In genomic region chr11:109873852-109874610, GRCm38 (mm10) we compare ENCODE assay signal across 11 mouse cellular contexts. TPM values are rescaled to one million over a fixed set of nuclear protein-coding genes. Genes with fewer than 3 reads are reported as not detected.
DNase-seq lines count a peak whose midpoint lies in the region; ATAC-seq and TF ChIP-seq lines count a peak whose summit lies in the region.
"Had no signal": no experiment of that assay in that cellular context is flagged by ENCODE, and none has a peak within 500 bp of the region (broad histone marks: within the 10 kb centered on the region; RNA-seq: fewer than 3 reads in every experiment).

No protein-coding gene starts in this region.

- no peaks in the 10 kb centered on the region for H3K27me3 ChIP-seq in embryonic facial prominence, embryonic 14.5 days (replicated peaks; ENCODE audit: control insufficient read depth, insufficient read depth, low read length)
- H3K27me3 ChIP-seq in liver, postnatal 0 days (ENCODE audit: insufficient read depth, low read length): no peaks in the 10 kb centered on the region
- no peaks in the 10 kb centered on the region for H3K27me3 ChIP-seq in midbrain, embryonic 15.5 days (replicated peaks)
- H3K27me3 ChIP-seq in hindbrain, embryonic 12.5 days: no peaks in the 10 kb centered on the region

- 0 out of 2 replicates have a peak, but pooled peaks have one; percentile 30 for ATAC-seq in embryonic facial prominence, embryonic 14.5 days (ENCODE audit: low read depth)
- ATAC-seq in liver, postnatal 0 days: no peak
- no peak for ATAC-seq in midbrain, embryonic 15.5 days (replicated peaks)
- ATAC-seq in hindbrain, embryonic 12.5 days (ENCODE audit: low FRiP score): no peak

- no peak for TF ChIP-seq CTCF in liver, postnatal 0 days (IDR thresholded peaks at IDR 0.05; ENCODE audit: low read depth)

- no peaks in the 10 kb centered on the region for H3K9me3 ChIP-seq in embryonic facial prominence, embryonic 14.5 days (ENCODE audit: control insufficient read depth, low read length)
- H3K9me3 ChIP-seq in liver, postnatal 0 days (ENCODE audit: low read length): no peaks in the 10 kb centered on the region
- H3K9me3 ChIP-seq in midbrain, embryonic 15.5 days: no peaks in the 10 kb centered on the region
- H3K9me3 ChIP-seq in hindbrain, embryonic 12.5 days (replicated peaks): no peaks in the 10 kb centered on the region
- H3K9me3 ChIP-seq: midbrain, embryonic 12.5 days had no signal

- H3K27ac ChIP-seq in embryonic facial prominence, embryonic 14.5 days (replicated peaks; ENCODE audit: low read depth, low read length): peak overlapping the region; percentile 67
- no peak overlapping the region for H3K27ac ChIP-seq in liver, postnatal 0 days (ENCODE audit: low read depth)
- no peak overlapping the region for H3K27ac ChIP-seq in midbrain, embryonic 15.5 days
- H3K27ac ChIP-seq in hindbrain, embryonic 12.5 days: no peak overlapping the region
- H3K27ac ChIP-seq: midbrain, embryonic 12.5 days had no signal

- intact Hi-C loops in heart, postnatal 25 days (cut with DNase I): loop anchor here (1.0 to 2.0 kb wide), 2 partner anchors 53 to 397 kb away; no protein-coding TSS in a partner anchor

- no peak for TF ChIP-seq EP300 in liver, postnatal 0 days (IDR thresholded peaks at IDR 0.05; ENCODE audit: low read depth)

- DNase-seq in embryo, embryonic 10.5 days (ENCODE audit: low spot score): peak; percentile 26
- no peak for DNase-seq in embryo, embryonic 10 days (ENCODE audit: low spot score)
- DNase-seq in embryonic facial prominence, embryonic 14.5 days (ENCODE audit: low spot score): peak; percentile 63
- peak; percentile 71 for DNase-seq in heart, postnatal 25 days (ENCODE audit: low spot score)
- no peak for DNase-seq in liver, postnatal 0 days
- DNase-seq in cerebellum, adult 8-10 months: no peak
- DNase-seq: right cerebral cortex, adult 18-20 months had no signal

- peaks cover 3% of the 10 kb centered on the region; the same call in 1 of the 2 replicates for H3K4me1 ChIP-seq in embryonic facial prominence, embryonic 14.5 days (ENCODE audit: control insufficient read depth, insufficient read depth, low read length)
- H3K4me1 ChIP-seq in liver, postnatal 0 days (ENCODE audit: insufficient read depth): no peaks in the 10 kb centered on the region
- no peaks in the 10 kb centered on the region for H3K4me1 ChIP-seq in midbrain, embryonic 15.5 days
- no peaks in the 10 kb centered on the region for H3K4me1 ChIP-seq in hindbrain, embryonic 12.5 days
- H3K4me1 ChIP-seq: midbrain, embryonic 12.5 days had no signal

- no peak overlapping the region; the same call in 1 of the 2 replicates for H3K4me3 ChIP-seq in embryonic facial prominence, embryonic 14.5 days (ENCODE audit: low read depth, low read length)
- no peak overlapping the region for H3K4me3 ChIP-seq in liver, postnatal 0 days (ENCODE audit: low read depth, low read length)
- no peak overlapping the region for H3K4me3 ChIP-seq in midbrain, embryonic 15.5 days
- no peak overlapping the region for H3K4me3 ChIP-seq in hindbrain, embryonic 12.5 days
- H3K4me3 ChIP-seq: midbrain, embryonic 12.5 days had no signal

- 62% methylated on average over 22 of the region's 22 CpGs for WGBS in embryonic facial prominence, embryonic 14.5 days
- WGBS in liver, postnatal 0 days (ENCODE audit: insufficient replicate concordance): 67% methylated on average over 22 of the region's 22 CpGs
- 86% methylated on average over 22 of the region's 22 CpGs for WGBS in midbrain, embryonic 15.5 days
- WGBS in hindbrain, embryonic 12.5 days: 82% methylated on average over 22 of the region's 22 CpGs

- peak overlapping the region; percentile 28 for H3K4me2 ChIP-seq in embryonic facial prominence, embryonic 14.5 days (ENCODE audit: low read depth, low read length)
- 0 out of 2 replicates have a peak overlapping the region, but pooled peaks have one; percentile 18 for H3K4me2 ChIP-seq in liver, postnatal 0 days (ENCODE audit: low read depth, low read length)
- H3K4me2 ChIP-seq in midbrain, embryonic 15.5 days: no peak overlapping the region
- no peak overlapping the region for H3K4me2 ChIP-seq in hindbrain, embryonic 12.5 days (replicated peaks)
- H3K4me2 ChIP-seq: midbrain, embryonic 12.5 days had no signal

- H3K9ac ChIP-seq in embryonic facial prominence, embryonic 14.5 days (ENCODE audit: low read depth, low read length): 0 out of 2 replicates have a peak overlapping the region, but pooled peaks have one; percentile 22
- no peak overlapping the region for H3K9ac ChIP-seq in liver, postnatal 0 days (replicated peaks)
- H3K9ac ChIP-seq in midbrain, embryonic 15.5 days: no peak overlapping the region
- H3K9ac ChIP-seq in hindbrain, embryonic 12.5 days: no peak overlapping the region
- H3K9ac ChIP-seq: midbrain, embryonic 12.5 days had no signal

- no peaks in the 10 kb centered on the region for H3K36me3 ChIP-seq in embryonic facial prominence, embryonic 14.5 days (ENCODE audit: control insufficient read depth, insufficient read depth, low read length)
- H3K36me3 ChIP-seq in liver, postnatal 0 days (replicated peaks; ENCODE audit: insufficient read depth, low read length): no peaks in the 10 kb centered on the region
- H3K36me3 ChIP-seq in midbrain, embryonic 15.5 days (replicated peaks): no peaks in the 10 kb centered on the region
- no peaks in the 10 kb centered on the region for H3K36me3 ChIP-seq in hindbrain, embryonic 12.5 days
- H3K36me3 ChIP-seq: midbrain, embryonic 12.5 days had no signal

RNA-seq across cellular contexts. Expression of gene 1700012B07Rik, which starts 46.2 kb away (rescaled TPM):
- polyA plus RNA-seq in embryonic facial prominence, embryonic 14.5 days (2014; fragmentation: Nextera tagmentation; extraction: Ambion mirVana): not detected in 2 replicates
- total RNA-seq in heart, postnatal 25 days (2021): not detected
- polyA plus RNA-seq in liver, postnatal 0 days (2015; fragmentation: Nextera tagmentation; extraction: Ambion mirVana): 0.59 TPM in 1 of 2 replicates, not detected in the other
- polyA plus RNA-seq in midbrain, embryonic 15.5 days (2015; fragmentation: Nextera tagmentation; extraction: Ambion mirVana): not detected in 2 replicates
- polyA plus RNA-seq in hindbrain, embryonic 12.5 days (2016; fragmentation: Nextera tagmentation; extraction: Ambion mirVana): not detected in 2 replicates
- total RNA-seq: layer of hippocampus, adult 8-10 months had no signal
- polyA plus RNA-seq: midbrain, embryonic 12.5 days had no signal

Comparison
In these comparisons a context has a peak if more than half of its experiments do, and no peak if none do; other contexts are left out.
1. DNase-seq: peak in embryo, embryonic 10.5 days (single experiment), embryonic facial prominence, embryonic 14.5 days (single experiment) and heart, postnatal 25 days (single experiment); none in embryo, embryonic 10 days (single experiment), liver, postnatal 0 days (single experiment) and cerebellum, adult 8-10 months (single experiment).
2. H3K4me2 ChIP-seq: peak in embryonic facial prominence, embryonic 14.5 days (single experiment) and liver, postnatal 0 days (single experiment); none in midbrain, embryonic 15.5 days (single experiment) and hindbrain, embryonic 12.5 days (single experiment).